Mouse (Mus musculus): ENCODE results near the gene Rap1gap2.

Rap1gap2 gene

DNA sequence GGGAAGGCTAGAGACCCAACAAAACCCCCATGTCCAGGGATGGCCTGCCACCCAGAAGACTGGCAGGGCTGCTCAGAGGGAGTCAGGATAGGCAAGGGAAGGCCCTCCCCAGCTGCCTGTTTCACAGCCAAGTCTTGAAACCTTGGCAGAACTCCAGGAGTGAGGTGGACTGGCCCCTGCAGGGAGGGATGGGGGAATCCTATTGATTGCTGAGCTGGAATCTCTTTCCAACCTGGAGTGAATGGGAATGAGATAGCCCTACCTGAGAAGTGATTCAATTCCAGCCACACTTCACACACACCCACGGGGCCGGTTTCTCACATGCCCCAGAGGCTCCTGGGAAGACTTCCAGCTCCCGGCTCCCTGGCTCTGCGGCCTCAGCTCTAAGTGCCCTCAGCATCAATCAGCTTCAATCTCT, 200.9 kb downstream of the Rap1gap2 start:
- peak; percentile 60 for DNase-seq (ENCODE audit: low spot score)

DNA sequence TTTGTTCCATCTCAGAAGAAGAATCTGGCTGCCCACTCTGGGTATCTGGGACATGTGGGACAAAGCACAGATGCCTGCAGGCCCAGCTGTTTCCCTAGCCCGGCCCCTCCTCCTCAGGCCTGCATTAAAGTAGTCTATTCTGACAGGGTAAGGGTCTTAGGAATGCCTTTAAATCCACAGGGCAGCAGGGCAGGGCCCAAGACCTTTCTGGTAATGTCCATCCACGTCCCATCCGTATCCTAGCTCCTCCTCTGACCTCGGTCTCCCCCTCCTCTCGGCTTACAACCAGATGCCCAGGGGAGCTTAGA, 201.3 kb downstream of the Rap1gap2 start:
- DNase-seq (ENCODE audit: low spot score): no peak

DNA sequence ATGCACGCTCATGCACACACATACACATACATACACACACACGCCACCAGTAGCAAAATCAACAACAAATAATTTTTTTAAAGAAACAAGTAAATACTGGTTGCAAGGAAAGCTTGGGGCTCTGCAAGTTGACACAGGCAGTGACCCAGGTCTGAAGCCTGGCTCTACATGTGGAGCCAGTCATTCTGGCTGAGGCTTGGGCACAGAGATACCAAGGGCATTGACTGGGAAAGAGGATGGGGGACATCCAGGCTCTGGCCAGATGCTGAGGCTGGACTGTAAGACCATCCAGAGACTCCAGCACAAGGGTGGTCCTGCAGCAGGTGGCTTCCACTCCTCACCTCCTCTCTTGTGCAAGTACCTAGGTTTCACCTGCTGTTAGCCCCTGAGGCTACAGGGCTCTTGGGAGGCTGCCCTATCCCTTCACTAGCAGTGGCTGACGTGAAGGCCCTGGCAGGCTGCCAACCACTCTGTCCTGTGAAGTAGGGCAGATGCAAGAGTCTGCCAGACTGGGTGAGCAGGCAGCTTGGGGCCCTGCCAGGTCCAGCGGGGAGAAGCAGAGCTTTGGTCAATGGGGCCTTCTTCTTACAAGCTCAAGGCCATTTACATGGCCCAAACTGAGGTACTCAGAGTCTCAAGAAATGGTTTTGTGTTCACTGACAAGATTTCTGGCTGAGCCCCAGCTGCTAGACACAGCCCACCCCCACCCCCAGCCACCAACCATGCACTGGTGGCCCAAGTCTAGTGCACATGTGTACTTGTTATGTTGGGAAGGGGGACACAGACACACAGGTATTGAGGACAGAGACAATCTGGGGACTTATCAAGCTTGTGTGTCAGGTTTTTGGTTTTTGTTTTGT, 201.9 kb downstream of the Rap1gap2 start:
- peak; percentile 93 for DNase-seq (ENCODE audit: low spot score)

GRCm38 (mm10) chr11:74405201-74405600, 205.5 kb downstream of the Rap1gap2 start:
- DNase-seq (ENCODE audit: low spot score): no peak

DNA sequence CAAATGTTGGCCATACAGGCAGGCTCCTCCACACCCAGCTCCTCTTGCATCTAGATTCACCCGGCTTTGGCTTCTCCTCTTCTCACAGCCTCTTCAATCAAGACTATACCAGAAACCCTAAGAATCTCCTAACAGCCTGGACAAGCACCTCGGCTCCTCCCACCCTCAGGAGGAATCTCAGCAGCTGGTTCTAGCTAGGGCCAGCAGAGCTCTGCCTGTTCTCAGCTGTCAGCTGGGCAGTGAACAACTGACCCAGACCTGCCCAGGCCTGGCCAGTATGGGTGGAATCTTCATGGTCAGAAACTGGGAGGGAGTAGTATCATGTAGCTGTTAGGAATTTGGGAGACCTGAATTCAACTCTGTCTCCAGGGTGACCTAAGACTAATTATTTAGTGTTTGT, 206.5 kb downstream of the Rap1gap2 start:
- no peak for DNase-seq (ENCODE audit: low spot score)

- DNase-seq (ENCODE audit: low spot score): no peak
These were observed 208.6 kb downstream of the Rap1gap2 start for GRCm38 (mm10) chr11:74402126-74402525.

DNA sequence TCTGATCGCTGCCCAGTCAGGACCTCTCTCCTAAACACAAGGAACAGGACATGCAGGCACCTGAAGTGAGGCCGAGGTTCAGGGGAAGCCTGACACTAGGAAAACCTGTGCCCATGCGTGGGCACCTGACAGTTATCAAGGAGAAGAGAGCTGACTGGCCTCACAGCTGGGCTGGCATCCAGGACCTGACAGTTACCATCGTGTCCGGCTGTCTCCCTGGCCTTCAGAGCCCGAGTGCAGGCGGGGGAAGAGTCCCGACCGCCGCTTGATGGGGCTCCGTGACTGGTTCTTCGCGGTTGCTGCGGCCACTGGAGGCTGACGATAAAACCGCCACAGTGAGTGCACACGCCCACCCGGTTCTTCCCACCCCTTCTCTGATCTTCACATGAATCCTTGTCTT, 215.1 kb downstream of the Rap1gap2 start:
- no peak for DNase-seq (ENCODE audit: low spot score)

GRCm38 (mm10) chr11:74393489-74393888, 217.2 kb downstream of the Rap1gap2 start:
- no peak for DNase-seq (ENCODE audit: low spot score)

- DNase-seq (ENCODE audit: low spot score): no peak
These were observed 217.8 kb downstream of the Rap1gap2 start for GRCm38 (mm10) chr11:74392903-74393302.

DNA sequence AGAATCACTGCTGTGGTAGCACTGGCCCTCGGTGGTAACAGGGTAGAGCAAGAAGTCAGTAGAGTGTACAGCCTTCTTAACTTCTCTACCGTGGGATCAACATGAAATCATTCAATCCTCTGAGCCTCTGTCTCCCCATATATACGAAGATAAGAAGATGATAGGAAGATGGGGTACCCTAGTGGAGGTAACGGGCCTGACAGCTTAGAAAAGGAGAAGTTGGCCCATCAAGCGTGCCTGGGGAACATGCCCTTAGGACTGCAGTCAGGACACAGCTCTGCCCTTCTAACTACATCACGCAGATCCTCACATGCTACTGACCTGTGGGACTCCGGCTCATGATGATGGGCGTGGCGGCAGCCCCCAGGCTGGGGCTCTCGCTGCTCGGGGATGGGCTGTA, 218.8 kb downstream of the Rap1gap2 start:
- no peak for DNase-seq (ENCODE audit: low spot score)

- no peak for DNase-seq (ENCODE audit: low spot score)
These were observed 223.5 kb downstream of the Rap1gap2 start for GRCm38 (mm10) chr11:74387203-74387602.

GRCm38 (mm10) chr11:74385674-74386073, 225.0 kb downstream of the Rap1gap2 start:
- DNase-seq (ENCODE audit: low spot score): no peak

GRCm38 (mm10) chr11:74379166-74379873, 231.4 kb downstream of the Rap1gap2 start:
- DNase-seq (ENCODE audit: low spot score): no peak

DNA sequence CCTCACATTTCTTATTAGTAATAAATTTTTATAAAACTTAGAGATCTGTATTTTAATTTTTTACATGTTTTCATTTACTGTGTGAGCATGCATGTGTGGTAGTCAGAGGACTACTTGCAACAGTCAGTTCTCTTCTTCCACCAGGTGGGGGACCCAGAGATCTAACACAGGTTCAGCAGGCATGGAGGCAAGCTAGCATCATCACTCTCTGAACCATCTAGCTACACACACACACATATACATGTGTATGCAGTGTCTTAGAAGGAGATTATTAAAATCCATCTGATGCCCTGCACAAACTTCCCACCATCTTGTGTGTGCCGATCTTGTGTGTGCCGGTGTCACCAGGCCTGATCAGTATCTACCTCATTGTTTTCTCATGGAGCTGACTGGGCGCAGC, 233.9 kb downstream of the Rap1gap2 start:
- no peak for DNase-seq (ENCODE audit: low spot score)

GRCm38 (mm10) chr11:74371393-74372100, 239.2 kb downstream of the Rap1gap2 start:
- DNase-seq (ENCODE audit: low spot score): peak; percentile 76

- no peak for DNase-seq (ENCODE audit: low spot score)
These were observed 248.9 kb downstream of the Rap1gap2 start, which contains the start of gene Olfr412 for GRCm38 (mm10) chr11:74361769-74362168. Gene Olfr412 (plus strand): TSS chr11:74362069.

DNA sequence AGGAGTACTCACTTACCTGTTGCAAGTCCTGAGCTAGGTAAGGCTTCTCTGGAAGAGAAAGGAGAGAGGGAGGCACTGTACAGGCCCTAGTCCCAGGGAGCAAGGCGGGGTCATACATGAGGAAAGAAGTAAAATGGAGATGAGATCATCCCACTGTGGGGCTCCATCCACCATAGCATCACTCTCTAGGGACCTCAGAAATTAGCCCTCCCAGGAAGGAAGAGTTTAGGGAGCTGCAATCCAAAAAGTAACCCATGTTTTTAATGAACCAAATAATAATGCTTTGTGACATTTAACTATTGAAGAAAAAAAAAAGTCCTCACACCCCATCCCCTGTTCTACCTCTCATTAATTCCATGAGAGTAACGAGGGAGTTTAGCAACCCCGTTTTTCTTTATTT, 258.2 kb downstream of the Rap1gap2 start, which contains the start of gene Olfr411:
TSS of gene Olfr411 (minus strand) at position 101 of the 400 bp plus-strand sequence.
- no peak for DNase-seq (ENCODE audit: low spot score)

DNA sequence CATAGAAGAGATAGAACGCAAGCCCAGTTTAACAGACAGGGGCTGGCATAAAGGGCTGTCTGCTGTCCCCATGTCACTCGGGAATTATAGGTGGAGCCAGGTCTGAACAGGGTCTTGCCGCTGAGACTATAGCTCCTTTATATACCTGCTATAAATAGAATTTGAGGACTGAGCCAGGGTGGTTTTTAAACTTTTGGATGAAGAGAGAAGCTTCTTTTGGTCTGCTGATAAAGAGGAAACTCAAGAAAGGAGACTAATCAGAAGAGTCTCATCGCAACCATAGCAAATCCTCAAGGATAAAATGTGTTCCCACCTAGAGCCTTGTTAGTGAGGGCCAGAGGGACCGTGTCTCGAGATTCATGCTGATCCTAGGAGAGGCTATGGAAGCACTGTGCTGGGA, 272.8 kb downstream of the Rap1gap2 start, which contains the start of gene Olfr410:
TSS of gene Olfr410 (minus strand) at position 101 of the 400 bp plus-strand sequence.
- DNase-seq (ENCODE audit: low spot score): no peak
